In the genomic region with DNA sequence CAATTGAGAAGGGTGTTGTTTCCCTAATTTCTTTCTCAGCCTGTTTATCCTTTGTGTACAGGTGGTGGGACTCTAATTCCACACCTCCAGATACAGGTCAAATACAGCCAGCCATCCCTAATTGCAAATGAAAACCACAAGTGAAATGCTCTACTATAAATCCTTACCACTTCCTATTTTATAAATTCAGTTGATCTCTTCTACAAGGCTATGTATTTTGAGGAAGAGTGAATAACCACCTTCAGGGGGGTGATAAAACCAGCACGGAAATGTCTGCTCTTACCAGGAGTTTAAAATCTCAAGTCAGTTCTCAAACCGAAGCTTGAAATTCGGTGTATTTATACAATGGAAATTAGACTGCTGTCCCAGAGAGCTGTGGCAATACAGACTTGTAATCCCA, we compare ENCODE assay signal across 25 mouse cellular contexts. TPM values are rescaled to one million over a fixed set of nuclear protein-coding genes. Genes with fewer than 3 reads are reported as not detected.
DNase-seq lines count a peak whose midpoint lies in the region; ATAC-seq and TF ChIP-seq lines count a peak whose summit lies in the region.
"Had no signal": no experiment of that assay in that cellular context is flagged by ENCODE, and none has a peak within 500 bp of the region (broad histone marks: within the 10 kb centered on the region; RNA-seq: fewer than 3 reads in every experiment).

No protein-coding gene starts in this region.

- H3K4me1 ChIP-seq in lung, postnatal 0 days (ENCODE audit: insufficient read depth, low read depth, low read length), result no peaks in the 10 kb centered on the region
- H3K4me1 ChIP-seq: embryonic facial prominence, embryonic 13.5 days; embryonic facial prominence, embryonic 15.5 days; forebrain, embryonic 10.5 days; forebrain, embryonic 12.5 days had no signal

- WGBS in lung, postnatal 0 days, result 61% methylated on average over 3 of the region's 3 CpGs

- H3K36me3 ChIP-seq in lung, postnatal 0 days (ENCODE audit: insufficient read depth, low read length), result no peaks in the 10 kb centered on the region
- H3K36me3 ChIP-seq: embryonic facial prominence, embryonic 13.5 days; embryonic facial prominence, embryonic 15.5 days; forebrain, embryonic 10.5 days; forebrain, embryonic 12.5 days had no signal

- ATAC-seq in granulocyte monocyte progenitor cell, adult 5-6 weeks (replicated peaks; ENCODE audit: poor library complexity, severe bottlenecking), result peak; percentile 83
- ATAC-seq in megakaryocyte, adult 5-6 weeks (ENCODE audit: poor library complexity, severe bottlenecking), result peak; percentile 55; the same call in 1 of the 2 replicates
- no peak for ATAC-seq in lung, postnatal 0 days
- ATAC-seq: activated CD4-positive, CD25-positive, alpha-beta regulatory T cell, adult 4 months; forebrain, embryonic 14.5 days; forebrain, embryonic 16.5 days had no signal

- no peak overlapping the region for H3K4me2 ChIP-seq in lung, postnatal 0 days (replicated peaks; ENCODE audit: low read depth, low read length)
- H3K4me2 ChIP-seq: embryonic facial prominence, embryonic 13.5 days; embryonic facial prominence, embryonic 15.5 days; forebrain, embryonic 12.5 days had no signal

- H3K9ac ChIP-seq in lung, postnatal 0 days (replicated peaks; ENCODE audit: low read depth), result no peak overlapping the region
- H3K9ac ChIP-seq: embryonic facial prominence, embryonic 13.5 days; embryonic facial prominence, embryonic 15.5 days; forebrain, embryonic 12.5 days had no signal

- DNase-seq in 416B (ENCODE audit: low read depth), result peak; percentile 43
- peak; percentile 8 for DNase-seq in MEL-GATA-1-ER (ENCODE audit: extremely low read depth, low read depth)
- no peak for DNase-seq in thymus, postnatal 36 days
- no peak for DNase-seq in T-cell, adult 2 months (ENCODE audit: low spot score)
- DNase-seq in kidney, adult 8-10 months, result no peak
- no peak for DNase-seq in lung, postnatal 0 days (ENCODE audit: low spot score)
- DNase-seq: adrenal gland, adult 8-10 months; adrenal gland, postnatal 14 days; adrenal gland, postnatal 36 days; cerebellum, adult 11-12 months; cerebellum, adult 2 months; cerebellum, adult 9-10 months; cerebellum, postnatal 10 days; cerebellum, postnatal 25 days; embryo, embryonic 11 days had no signal

- no peak for TF ChIP-seq CTCF in lung, postnatal 0 days (IDR thresholded peaks at IDR 0.05)

- H3K27ac ChIP-seq in lung, postnatal 0 days (ENCODE audit: low read length), result no peak overlapping the region
- H3K27ac ChIP-seq: embryonic facial prominence, embryonic 13.5 days; embryonic facial prominence, embryonic 15.5 days; forebrain, embryonic 10.5 days; forebrain, embryonic 12.5 days had no signal

- no peaks in the 10 kb centered on the region for H3K9me3 ChIP-seq in lung, postnatal 0 days (ENCODE audit: low read length)
- H3K9me3 ChIP-seq: embryonic facial prominence, embryonic 13.5 days; embryonic facial prominence, embryonic 15.5 days; forebrain, embryonic 10.5 days; forebrain, embryonic 12.5 days had no signal

- no peak overlapping the region for H3K4me3 ChIP-seq in lung, postnatal 0 days (ENCODE audit: low read depth, low read length)
- H3K4me3 ChIP-seq: embryonic facial prominence, embryonic 13.5 days; embryonic facial prominence, embryonic 15.5 days; erythroblast, embryonic 14.5 days; forebrain, embryonic 10.5 days; forebrain, embryonic 12.5 days had no signal

- H3K27me3 ChIP-seq in lung, postnatal 0 days (replicated peaks; ENCODE audit: insufficient read depth, low read length), result no peaks in the 10 kb centered on the region
- H3K27me3 ChIP-seq: embryonic facial prominence, embryonic 13.5 days; embryonic facial prominence, embryonic 15.5 days; forebrain, embryonic 12.5 days had no signal

- TF ChIP-seq EP300 in lung, postnatal 0 days (IDR thresholded peaks at IDR 0.05), result no peak

RNA-seq across cellular contexts. Expression of gene Setmar, which starts 8.9 kb away (rescaled TPM):
- total RNA-seq in granulocyte monocyte progenitor cell, adult 5-6 weeks (2014; fragmentation: Nextera tagmentation), result 5.1 and 6.1 TPM in 2 replicates
- total RNA-seq in granulocyte monocyte progenitor cell, adult 5-6 weeks (2017), result 3.3 and 5.0 TPM in 2 replicates
- total RNA-seq in megakaryocyte, adult 5-6 weeks (2015), result 3.2 and 3.6 TPM in 2 replicates
- 2.2 and 3.3 TPM in 2 replicates for total RNA-seq in megakaryocyte, adult 5-6 weeks (2017)
- 5.3 and 6.6 TPM in 2 replicates for polyA plus RNA-seq in lung, postnatal 0 days (2015; fragmentation: Nextera tagmentation; extraction: Ambion mirVana)

Comparison
In these comparisons a context has a peak if more than half of its experiments do, and no peak if none do; other contexts are left out.
1. DNase-seq: peak in 416B (single experiment) and MEL-GATA-1-ER (single experiment); none in thymus, postnatal 36 days (0 of 2), T-cell, adult 2 months (single experiment), kidney, adult 8-10 months (0 of 2) and lung, postnatal 0 days (single experiment).